Mouse (Mus musculus): ENCODE measurements around the gene Tbata. TPM values are rescaled to one million over a fixed set of nuclear protein-coding genes. Genes with fewer than 3 reads are reported as not detected.

Tbata gene
- total RNA-seq, 2 experiments from 2014 or later: not detected

DNA sequence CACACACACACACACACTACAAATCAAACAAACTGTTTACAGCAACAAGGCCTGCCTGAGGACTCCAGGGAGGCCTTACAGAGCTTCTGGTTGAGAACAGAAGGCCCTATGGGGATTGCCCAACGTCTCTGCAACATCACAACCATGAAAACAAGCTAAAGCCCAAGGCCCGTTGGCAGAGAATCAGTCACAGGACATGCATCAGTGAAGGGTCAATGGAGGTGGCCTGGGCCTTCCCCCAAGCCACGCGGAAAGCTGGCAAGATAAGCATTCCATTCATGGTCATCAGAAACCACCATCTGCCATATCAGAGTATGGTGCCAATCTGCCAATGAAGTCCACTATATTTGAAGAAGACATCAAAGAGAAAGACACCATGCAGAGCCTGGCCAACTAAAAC, 11.1 kb upstream of the Tbata start:
- peak; percentile 29 to 39 for DNase-seq
- intact Hi-C loops (cut with DNase I): no loop called here

- DNase-seq: no peak
- intact Hi-C loops (cut with DNase I): no loop called here
These were observed 9.4 kb upstream of the Tbata start for GRCm38 (mm10) chr10:61162366-61162765.

- peak; percentile 8 to 28 for DNase-seq
- intact Hi-C loops (cut with DNase I): no loop called here
These were observed 4.2 kb upstream of the Tbata start for GRCm38 (mm10) chr10:61167333-61168096.

GRCm38 (mm10) chr10:61168393-61168792, 3.4 kb upstream of the Tbata start:
- intact Hi-C loops (cut with DNase I): no loop called here

DNA sequence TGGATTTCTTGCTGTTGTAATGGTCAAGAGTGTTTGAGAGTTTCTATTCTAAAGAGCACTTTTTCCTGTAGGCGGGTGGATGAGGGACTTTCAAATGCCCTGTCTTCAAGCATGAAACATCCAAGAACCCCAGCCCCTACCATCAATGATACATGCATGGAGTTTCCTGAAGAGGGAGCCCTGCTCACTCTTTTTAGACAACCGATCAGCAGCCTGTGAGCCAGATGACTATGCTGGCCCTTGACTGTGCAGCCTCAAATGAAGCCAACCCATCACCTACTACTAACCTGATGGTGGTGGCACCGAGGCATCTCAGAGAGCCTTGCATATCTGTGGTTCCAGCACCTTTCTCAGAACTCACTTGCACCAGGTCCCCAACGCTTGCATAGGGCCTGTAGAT, 742 bp downstream of the Tbata start:
- DNase-seq: no peak
- intact Hi-C loops (cut with DNase I): no loop called here

More at GRCm38 (mm10) chr10:61168393-61168792, 3.4 kb upstream of the Tbata start:
- no peak for DNase-seq

GRCm38 (mm10) chr10:61174711-61175441, 3.1 kb downstream of the Tbata start:
- intact Hi-C loops (cut with DNase I): loop anchor here (5.0 kb wide), 1 partner anchor 983 kb away; no protein-coding TSS in a partner anchor
- peak in 1 of 2 experiments; percentile 35 for DNase-seq

- intact Hi-C loops (cut with DNase I): loop anchor here (5.0 kb wide), 1 partner anchor 983 kb away; no protein-coding TSS in a partner anchor
- DNase-seq: peak in 1 of 2 experiments; percentile 18
These were observed 3.9 kb downstream of the Tbata start for GRCm38 (mm10) chr10:61175442-61176204.

- no peak for DNase-seq
- intact Hi-C loops (cut with DNase I): loop anchor here (5.0 kb wide), 1 partner anchor 984 kb away; no protein-coding TSS in a partner anchor
These were observed 4.6 kb downstream of the Tbata start for GRCm38 (mm10) chr10:61176221-61176790.

GRCm38 (mm10) chr10:61177751-61178150, 6.0 kb downstream of the Tbata start:
- intact Hi-C loops (cut with DNase I): loop anchor here (5.0 kb wide), 1 partner anchor 985 kb away; no protein-coding TSS in a partner anchor
- DNase-seq: no peak

- intact Hi-C loops (cut with DNase I): loop anchor here (5.0 kb wide), 1 partner anchor 986 kb away; no protein-coding TSS in a partner anchor
- DNase-seq: no peak
These were observed 6.9 kb downstream of the Tbata start for GRCm38 (mm10) chr10:61178687-61179086.

GRCm38 (mm10) chr10:61179927-61180326, 8.2 kb downstream of the Tbata start:
- no peak for DNase-seq
- intact Hi-C loops (cut with DNase I): loop anchor here (5.0 kb wide), 1 partner anchor 988 kb away; no protein-coding TSS in a partner anchor

DNA sequence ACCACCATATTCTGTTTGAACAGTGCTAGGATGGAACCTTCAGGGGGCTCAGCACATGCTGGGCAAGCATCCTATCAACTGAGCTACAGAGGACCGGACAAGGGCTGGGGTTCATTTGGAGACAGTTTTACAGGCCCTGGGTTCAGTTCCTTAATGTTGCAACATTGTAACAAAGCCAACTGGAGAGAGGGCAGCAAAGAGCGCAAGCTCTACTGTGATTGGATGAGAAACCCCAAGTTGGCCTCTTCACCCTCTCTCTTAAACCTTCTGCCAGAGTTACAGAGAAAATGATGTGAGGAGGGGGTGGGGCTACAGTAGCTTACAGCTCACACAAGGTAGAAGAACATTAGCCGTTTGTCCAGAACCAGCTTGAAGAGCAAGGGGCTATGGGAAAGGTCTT, 15.2 kb downstream of the Tbata start:
- intact Hi-C loops (cut with DNase I): no loop called here
- no peak for DNase-seq

DNA sequence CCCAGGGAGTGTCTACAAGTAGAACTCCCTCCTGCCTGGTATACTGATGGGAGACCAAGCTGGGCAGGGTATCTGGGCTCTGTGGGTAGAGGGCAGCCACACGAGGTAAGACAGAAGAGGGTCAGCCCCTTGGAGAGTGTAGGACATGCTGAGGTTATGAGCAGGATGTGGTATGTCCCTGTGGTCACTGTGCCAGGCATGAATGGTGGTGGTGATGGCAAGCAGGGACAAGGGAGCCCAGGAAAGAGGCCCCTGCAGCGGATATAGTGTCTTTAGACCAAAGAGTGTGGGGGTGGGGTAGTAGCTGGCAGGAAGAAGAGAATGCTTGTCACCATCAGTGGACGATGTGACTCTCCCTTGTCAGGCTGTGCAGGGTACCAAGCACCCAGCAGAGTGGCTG, 16.3 kb downstream of the Tbata start:
- DNase-seq: no peak
- intact Hi-C loops (cut with DNase I): no loop called here

GRCm38 (mm10) chr10:61194611-61195010, 22.9 kb downstream of the Tbata start:
- no peak for DNase-seq
- intact Hi-C loops (cut with DNase I): loop anchor here (5.0 to 10.0 kb wide), 2 partner anchors 78 to 410 kb away; partner anchors contain the start of gene Adamts14

- no peak for DNase-seq
- intact Hi-C loops (cut with DNase I): loop anchor here (5.0 to 10.0 kb wide), 2 partner anchors 77 to 410 kb away; partner anchors contain the start of gene Adamts14
These were observed 23.5 kb downstream of the Tbata start for GRCm38 (mm10) chr10:61195216-61195615.

DNA sequence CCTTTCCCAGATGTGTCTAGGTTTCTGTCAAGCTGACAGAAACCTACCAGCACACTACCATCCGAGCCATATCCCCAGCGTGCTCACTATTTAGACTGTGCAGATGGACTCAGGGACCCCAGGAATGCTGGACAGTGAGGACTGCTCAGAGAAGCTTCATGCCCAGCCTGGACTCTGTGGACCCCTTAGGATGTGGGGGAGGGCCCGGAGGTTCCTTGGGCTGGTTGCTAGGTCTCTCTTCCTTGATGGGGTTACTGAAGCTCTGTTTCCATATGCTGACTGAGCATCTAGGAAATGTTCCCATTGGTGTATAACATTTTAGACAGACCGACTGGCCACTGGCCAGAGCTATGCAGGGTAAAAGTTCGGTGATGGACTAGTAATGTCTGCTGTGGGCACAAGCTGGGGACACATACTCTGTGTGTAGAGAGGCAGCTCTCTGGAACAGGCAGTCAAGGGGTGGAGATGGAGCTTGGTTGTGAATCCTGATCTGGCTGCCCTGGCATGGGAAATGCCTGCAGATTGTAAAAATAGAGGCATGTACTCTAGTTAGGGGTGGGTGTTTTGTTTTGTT, 24.1 kb downstream of the Tbata start:
- intact Hi-C loops (cut with DNase I): loop anchor here (5.0 to 10.0 kb wide), 2 partner anchors 76 to 409 kb away; partner anchors contain the start of gene Adamts14

DNA sequence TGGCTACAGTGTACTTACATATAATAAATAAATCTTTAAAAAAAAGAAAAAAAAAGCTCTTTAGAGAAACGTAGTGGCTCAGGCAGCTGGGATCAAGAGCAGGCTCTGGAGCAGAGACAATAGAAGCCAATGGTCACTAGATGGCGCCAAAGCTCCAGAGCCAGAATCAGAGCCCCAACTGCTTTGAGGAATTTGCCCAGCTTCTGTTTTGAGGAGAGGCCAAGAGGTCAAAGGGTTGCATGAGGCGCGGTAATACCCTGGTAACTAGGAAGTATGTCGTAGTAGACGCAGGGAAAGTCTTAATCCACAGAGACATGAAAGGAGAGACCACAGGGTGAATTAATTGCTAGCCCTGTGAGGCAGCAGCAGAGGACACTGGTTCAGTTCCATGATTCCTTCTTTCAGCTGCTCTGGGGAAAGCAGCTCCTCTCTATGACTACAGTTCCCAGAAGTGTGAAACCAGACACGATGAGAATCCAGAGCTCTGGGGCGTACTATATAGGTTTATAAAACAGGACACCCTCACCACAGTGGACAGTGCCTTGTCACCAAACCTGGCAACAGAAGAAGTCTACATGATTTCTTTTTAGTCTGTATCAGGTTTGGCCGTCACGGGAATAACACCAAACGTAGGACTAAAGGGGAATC, 27.9 kb downstream of the Tbata start:
- intact Hi-C loops (cut with DNase I): loop anchor here (1.0 to 10.0 kb wide), 4 partner anchors 73 to 405 kb away; partner anchors contain the start of gene Adamts14

More for the DNA sequence above, 24.1 kb downstream of the Tbata start:
- DNase-seq: no peak

DNA sequence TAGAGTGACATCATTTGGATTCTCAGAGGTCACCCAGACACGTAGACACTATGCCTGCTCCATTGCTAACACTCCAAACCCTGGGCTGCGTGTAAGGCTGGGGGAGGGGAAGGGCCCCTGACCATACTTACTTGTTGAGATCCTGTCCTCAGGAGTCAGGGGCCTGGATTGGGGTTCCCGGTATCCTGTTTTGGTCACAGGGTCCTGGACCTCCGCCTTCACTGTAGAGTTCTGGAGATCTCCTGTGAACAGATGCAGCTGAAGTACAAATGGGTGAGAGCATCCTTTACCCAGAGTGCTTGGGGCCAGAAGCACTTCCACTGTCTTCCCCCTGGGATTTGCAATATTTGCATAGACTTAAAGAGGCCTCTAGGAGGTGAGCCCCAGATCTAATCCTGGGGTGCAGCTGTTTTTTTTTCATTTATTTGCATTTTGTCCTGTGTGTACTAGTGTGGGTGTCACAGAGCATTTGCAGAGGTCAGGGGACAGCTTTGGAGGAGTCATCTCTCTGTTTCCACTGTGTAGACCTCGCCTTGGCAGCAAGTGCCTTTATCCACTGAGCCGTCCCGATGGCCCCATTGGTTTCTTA, 28.6 kb downstream of the Tbata start:
- DNase-seq: no peak
- intact Hi-C loops (cut with DNase I): no loop called here

More for the DNA sequence above, 27.9 kb downstream of the Tbata start:
- DNase-seq: peak; percentile 79 to 91

DNA sequence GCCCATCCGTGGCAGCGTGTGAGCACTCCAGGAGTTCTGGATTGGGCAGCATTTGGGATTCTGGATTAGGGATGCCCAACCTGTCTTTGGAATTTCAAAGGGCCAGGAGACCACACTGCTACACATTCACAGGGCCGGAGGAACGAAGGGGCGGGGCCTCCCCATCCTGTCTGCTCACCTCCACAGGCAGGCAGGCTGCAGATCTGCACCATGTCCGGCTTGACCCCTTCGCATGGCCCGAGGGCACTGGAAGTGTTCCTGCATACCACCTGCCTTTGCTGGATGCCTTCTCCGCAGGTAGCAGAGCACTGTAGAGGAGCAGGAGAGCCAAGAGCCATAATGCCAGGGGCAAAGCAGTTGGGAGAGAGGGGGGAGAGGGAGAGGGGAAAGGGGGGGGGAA, 29.2 kb downstream of the Tbata start:
- no peak for DNase-seq
- intact Hi-C loops (cut with DNase I): no loop called here
